Mouse (Mus musculus) ovary, postnatal 36 days (tissue): ENCODE data around the gene Hapln4.
A peak's percentile ranks its signal among the peaks of the same experiment; 100 is the strongest.

Experiments
- DNase-seq: peaks from one replicate; pipeline ENCODE4 v3.0.0; 2022; ENCODE audit warnings: low spot score, mixed read lengths

Hapln4 gene

GRCm38 (mm10) chr8:70139026-70139857 is 56.0 kb downstream of the Hapln4 start, which contains the start of the genes Rfxank, Borcs8 and Mef2b:
TSS of gene Rfxank (minus strand) at chr8:70139154.
TSS of gene Borcs8 (plus strand) at chr8:70139499.
TSS of gene Mef2b (plus strand) at chr8:70139711.
- peak; percentile 99 for DNase-seq

DNA sequence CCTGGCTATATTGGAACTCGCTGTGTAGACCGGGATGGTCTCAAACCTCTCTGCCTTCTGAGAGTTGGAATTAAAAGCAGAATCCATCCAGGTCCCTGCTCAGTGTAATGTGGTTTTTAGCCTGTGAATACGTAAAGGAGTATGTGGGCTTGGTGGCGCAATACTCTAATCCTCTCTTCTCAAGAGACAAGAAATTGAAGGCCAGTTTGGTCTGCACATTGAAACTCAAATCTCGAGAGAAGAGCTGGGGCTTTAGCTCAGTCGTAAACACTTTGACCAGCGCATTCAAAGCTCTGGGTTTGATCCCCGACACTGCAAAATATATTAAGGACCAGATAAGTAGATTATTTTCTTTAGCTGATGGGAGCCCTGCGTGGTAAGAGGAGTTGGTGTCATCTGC is 56.7 kb downstream of the Hapln4 start:
- DNase-seq: no peak
